Mouse (Mus musculus) heart, embryonic 16.5 days (tissue): ENCODE data around the gene Dnah11. TPM values are rescaled to one million over a fixed set of nuclear protein-coding genes. Genes with fewer than 3 reads are reported as not detected.
A peak's percentile ranks its signal among the peaks of the same experiment; 100 is the strongest.

ENCODE experiments used
- ATAC-seq: fragments of 200-750 bp; cut with Nextera tagmentation; replicated peaks from 2 replicates; pipeline ENCODE4 v1.8.0; 2017; ENCODE audit warnings: moderate number of reproducible peaks; ENCODE audit not compliant: insufficient read depth, low FRiP score; ENCODE audit errors: extremely low read depth
- H3K27ac ChIP-seq: fragments of 300-500 bp; sonication (generic); 2 replicates; pipeline ENCODE4 v1.5.1; 2014; ENCODE audit warnings: mild to moderate bottlenecking, low read length, control low read depth, moderate library complexity
- H3K27me3 ChIP-seq: fragments of 300-500 bp; sonication (generic); 2 replicates; pipeline ENCODE4 v1.6.1; 2014; ENCODE audit warnings: low read length, mixed read lengths; ENCODE audit not compliant: control insufficient read depth, insufficient read depth
- H3K36me3 ChIP-seq: fragments of 300-500 bp; sonication (generic); 2 replicates; pipeline ENCODE4 v1.6.1; 2014; ENCODE audit not compliant: control insufficient read depth, insufficient read depth
- H3K4me1 ChIP-seq: fragments of 300-500 bp; sonication (generic); 2 replicates; pipeline ENCODE4 v1.6.1; 2014; ENCODE audit warnings: low read length, mixed read lengths; ENCODE audit not compliant: control insufficient read depth, insufficient read depth
- H3K4me2 ChIP-seq: fragments of 300-500 bp; sonication (generic); 2 replicates; pipeline ENCODE4 v1.6.1; 2014; ENCODE audit warnings: low read depth, mild to moderate bottlenecking, control low read depth, low read length
- H3K4me3 ChIP-seq: fragments of 300-500 bp; sonication (generic); 2 replicates; pipeline ENCODE4 v1.5.1; 2014; ENCODE audit warnings: mild to moderate bottlenecking, control low read depth, low read length
- H3K9ac ChIP-seq: fragments of 300-500 bp; sonication (generic); 2 replicates; pipeline ENCODE4 v1.6.1; 2014; ENCODE audit warnings: low read length, control low read depth
- H3K9me3 ChIP-seq: fragments of 300-500 bp; sonication (generic); replicated peaks from 2 replicates; pipeline ENCODE4 v1.6.1; 2016; ENCODE audit warnings: low read length; ENCODE audit not compliant: control insufficient read depth
- WGBS: fragments of 180-500 bp; shearing (Covaris S2); extraction: QIAGEN DNeasy Blood & Tissue Kit; methylation state at CpG from one replicate; pipeline ENCODE4 v1.1.7; 2014; 5-methylcytosine and 5-hydroxymethylcytosine counted together
- polyA plus RNA-seq: library from polyadenylated mRNA; unstranded; fragments of >200 nt; fragmentation: Nextera tagmentation; extraction: Ambion mirVana; gene quantifications from 2 replicates; pipeline ENCODE4 v1.2.1, GENCODE M21; 2015

Gene Dnah11
- polyA plus RNA-seq, 1 experiment from 2014 or later: 0.01 TPM

DNA sequence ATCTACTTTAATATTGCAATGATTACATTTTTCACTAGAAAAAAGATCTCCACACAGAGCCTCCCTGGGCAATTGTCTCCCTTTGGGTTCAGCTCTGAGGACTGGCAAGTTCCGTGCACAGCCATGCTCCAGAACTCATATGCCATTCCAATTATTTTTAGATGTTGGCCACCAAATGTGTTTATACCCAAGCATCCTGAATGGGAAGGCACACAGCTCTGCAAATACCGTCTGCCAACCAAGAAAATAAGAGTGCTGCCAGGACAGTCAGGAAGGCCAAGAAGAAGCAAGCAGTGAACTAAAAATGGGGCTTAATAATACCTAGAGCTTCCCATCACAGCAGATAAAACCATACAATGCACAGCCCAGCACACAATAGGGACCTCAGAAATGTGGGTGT, 156.6 kb downstream of the Dnah11 start:
- no peaks in the 10 kb centered on the region for H3K4me1 ChIP-seq
- H3K4me2 ChIP-seq: no peak overlapping the region
- ATAC-seq: no peak
- no peaks in the 10 kb centered on the region for H3K9me3 ChIP-seq
- WGBS: 71% methylated on average over 2 of the region's 2 CpGs
- H3K36me3 ChIP-seq: no peaks in the 10 kb centered on the region
- no peak overlapping the region for H3K27ac ChIP-seq
- no peak overlapping the region for H3K4me3 ChIP-seq
- H3K9ac ChIP-seq: no peak overlapping the region
- no peaks in the 10 kb centered on the region for H3K27me3 ChIP-seq

DNA sequence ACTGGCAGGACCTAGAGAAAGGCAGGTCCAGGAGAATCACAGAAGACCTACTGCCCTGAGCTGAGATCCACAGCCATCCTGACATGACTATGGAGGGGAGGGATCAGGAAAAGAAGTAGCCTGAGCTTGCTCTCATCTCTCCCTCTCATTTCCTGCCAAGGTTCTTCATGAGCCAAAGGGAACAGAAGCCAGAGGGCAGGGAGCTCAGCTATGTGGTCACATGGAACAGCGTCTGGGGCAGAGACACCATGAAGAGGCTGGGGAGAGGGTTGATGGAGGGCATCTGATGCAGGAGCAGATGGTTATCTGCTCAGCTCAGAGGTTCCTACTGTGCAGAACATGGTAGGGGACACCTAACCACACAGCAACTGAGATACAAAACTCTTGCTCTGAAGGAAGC, 163.9 kb downstream of the Dnah11 start:
- Histone ChIP-seq H3K4me2 (no peak overlapping the region), H3K36me3 (no peaks in the 10 kb centered on the region), H3K9me3 (no peaks in the 10 kb centered on the region), H3K9ac (no peak overlapping the region), H3K27me3 (no peaks in the 10 kb centered on the region), H3K27ac (no peak overlapping the region), H3K4me1 (no peaks in the 10 kb centered on the region), H3K4me3 (no peak overlapping the region)
- WGBS: 63% methylated on average over 1 of the region's 1 CpGs
- ATAC-seq: no peak

DNA sequence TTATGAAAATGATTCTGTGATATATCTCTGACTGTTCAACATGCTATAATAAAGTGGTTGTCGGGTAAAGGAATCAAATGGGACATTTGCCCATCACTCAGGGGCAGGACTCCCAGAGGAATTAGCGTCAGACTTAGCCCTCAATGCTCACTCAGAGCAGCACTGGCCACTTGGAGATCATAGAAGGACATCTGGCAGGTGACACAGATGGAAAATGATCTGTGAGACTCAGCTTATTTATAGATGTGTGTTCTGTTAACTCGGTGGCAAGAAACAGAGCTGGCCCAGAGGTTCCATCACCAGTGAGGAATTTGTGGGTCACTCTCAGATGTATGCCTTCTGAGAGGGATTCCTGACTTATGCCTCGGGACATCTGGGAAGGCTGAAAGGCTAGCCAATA, 173.1 kb downstream of the Dnah11 start:
- no peak overlapping the region for H3K4me3 ChIP-seq
- no peak overlapping the region for H3K4me2 ChIP-seq

DNA sequence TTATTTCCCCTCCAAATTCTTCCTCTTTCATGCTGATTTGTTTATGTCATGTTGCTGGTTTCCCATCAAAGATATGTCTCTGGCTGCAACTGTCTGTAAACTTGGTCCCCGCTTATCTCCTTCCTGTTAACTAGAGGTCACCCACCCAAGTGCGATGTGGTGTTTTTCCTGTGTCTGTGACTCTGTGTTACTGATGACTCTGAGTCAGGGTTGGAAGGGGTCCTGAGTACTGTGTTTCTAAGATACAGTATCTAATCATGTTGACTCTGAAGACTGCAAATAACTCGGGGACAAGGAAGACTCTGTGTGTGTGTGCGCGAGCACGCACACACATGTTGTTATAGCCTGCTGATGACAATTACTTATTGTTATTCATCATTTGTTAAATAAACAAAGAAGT, 179.9 kb downstream of the Dnah11 start:
- Histone ChIP-seq H3K27me3 (no peaks in the 10 kb centered on the region), H3K9ac (no peak overlapping the region), H3K36me3 (no peaks in the 10 kb centered on the region), H3K4me1 (no peaks in the 10 kb centered on the region), H3K4me3 (no peak overlapping the region), H3K4me2 (no peak overlapping the region), H3K9me3 (no peaks in the 10 kb centered on the region), H3K27ac (no peak overlapping the region)
- 47% methylated on average over 6 of the region's 6 CpGs for WGBS
- ATAC-seq: no peak; the same call in 1 of the 2 replicates

More for the DNA sequence above, 173.1 kb downstream of the Dnah11 start:
- Histone ChIP-seq H3K27me3 (no peaks in the 10 kb centered on the region), H3K9me3 (no peaks in the 10 kb centered on the region), H3K9ac (no peak overlapping the region), H3K36me3 (no peaks in the 10 kb centered on the region), H3K27ac (no peak overlapping the region), H3K4me1 (no peaks in the 10 kb centered on the region)
- no peak for ATAC-seq
- 56% methylated on average over 4 of the region's 4 CpGs for WGBS

DNA sequence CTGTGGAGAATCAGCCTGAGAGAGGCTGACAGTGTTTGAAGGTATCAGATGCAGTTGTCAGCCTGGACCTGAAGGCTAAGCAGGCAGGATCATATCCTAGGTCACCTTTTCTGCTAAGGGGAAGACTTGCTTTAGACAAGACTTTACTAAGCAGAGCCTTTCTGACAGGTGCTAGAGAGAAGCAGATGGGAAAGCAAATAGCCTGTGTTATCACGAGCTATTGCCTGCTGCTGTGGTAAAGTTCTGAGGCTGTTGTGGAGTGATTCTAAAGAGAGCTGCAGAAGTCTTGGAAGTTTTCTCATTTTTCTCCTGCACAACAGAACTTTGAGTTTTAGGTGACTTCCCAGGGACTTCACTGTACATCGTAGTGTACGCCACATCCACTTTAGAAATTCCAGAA, 185.0 kb downstream of the Dnah11 start:
- ATAC-seq: no peak
- Histone ChIP-seq H3K27me3 (no peaks in the 10 kb centered on the region), H3K4me2 (no peak overlapping the region), H3K9me3 (no peaks in the 10 kb centered on the region), H3K27ac (no peak overlapping the region), H3K4me1 (no peaks in the 10 kb centered on the region), H3K9ac (no peak overlapping the region), H3K4me3 (no peak overlapping the region), H3K36me3 (no peaks in the 10 kb centered on the region)
- WGBS: 68% methylated on average over 3 of the region's 3 CpGs

DNA sequence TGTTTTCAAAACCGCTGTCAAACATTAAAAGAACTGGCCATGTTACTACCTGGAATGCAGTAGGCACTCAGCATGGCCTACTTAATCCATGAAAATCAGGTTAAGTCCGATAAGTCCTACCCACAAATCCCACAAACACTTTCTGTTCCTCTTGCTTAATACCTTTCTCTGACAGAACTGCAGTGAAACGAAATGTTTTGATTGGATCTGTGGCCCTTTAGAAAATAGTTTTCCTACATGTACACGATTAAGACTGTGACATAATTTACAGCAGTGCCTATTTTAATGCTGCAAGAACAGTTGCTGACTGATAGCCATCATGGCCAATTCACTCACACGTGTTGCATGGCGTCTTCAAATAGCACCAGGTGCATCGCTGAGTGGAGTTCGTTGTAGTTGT, 186.9 kb downstream of the Dnah11 start:
- Histone ChIP-seq H3K27me3 (0 out of 2 replicates have a peak, but pooled peaks cover 2% of the 10 kb centered on the region), H3K4me2 (no peak overlapping the region), H3K4me3 (no peak overlapping the region), H3K36me3 (no peaks in the 10 kb centered on the region), H3K27ac (no peak overlapping the region), H3K4me1 (no peaks in the 10 kb centered on the region), H3K9me3 (no peaks in the 10 kb centered on the region), H3K9ac (no peak overlapping the region)
- WGBS: 79% methylated on average over 8 of the region's 8 CpGs
- no peak for ATAC-seq

DNA sequence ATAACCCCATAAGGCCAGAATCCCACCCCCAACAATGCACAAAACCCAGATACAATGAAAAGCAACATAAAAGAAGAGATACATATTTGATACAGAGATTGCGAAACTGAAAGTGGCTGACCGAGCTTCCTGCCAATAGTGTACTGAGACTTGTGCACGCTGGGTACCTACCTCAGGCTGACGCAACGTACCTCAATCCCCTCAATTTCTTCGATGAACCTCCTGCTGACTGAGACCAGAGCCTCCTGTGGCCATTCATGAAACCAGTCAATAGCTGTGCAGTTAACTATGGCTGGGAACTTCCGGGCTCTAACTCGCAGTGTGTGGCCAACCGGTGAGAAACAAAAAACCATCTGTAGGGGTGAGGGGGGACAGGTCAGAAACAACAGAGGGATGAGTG, 203.9 kb downstream of the Dnah11 start:
- Histone ChIP-seq H3K9ac (no peak overlapping the region), H3K4me3 (no peak overlapping the region), H3K4me1 (no peaks in the 10 kb centered on the region; the same call in 1 of the 2 replicates), H3K9me3 (no peaks in the 10 kb centered on the region), H3K36me3 (no peaks in the 10 kb centered on the region), H3K4me2 (no peak overlapping the region), H3K27me3 (peaks cover 11% of the 10 kb centered on the region), H3K27ac (no peak overlapping the region)
- ATAC-seq: no peak
- WGBS: 77% methylated on average over 9 of the region's 9 CpGs

DNA sequence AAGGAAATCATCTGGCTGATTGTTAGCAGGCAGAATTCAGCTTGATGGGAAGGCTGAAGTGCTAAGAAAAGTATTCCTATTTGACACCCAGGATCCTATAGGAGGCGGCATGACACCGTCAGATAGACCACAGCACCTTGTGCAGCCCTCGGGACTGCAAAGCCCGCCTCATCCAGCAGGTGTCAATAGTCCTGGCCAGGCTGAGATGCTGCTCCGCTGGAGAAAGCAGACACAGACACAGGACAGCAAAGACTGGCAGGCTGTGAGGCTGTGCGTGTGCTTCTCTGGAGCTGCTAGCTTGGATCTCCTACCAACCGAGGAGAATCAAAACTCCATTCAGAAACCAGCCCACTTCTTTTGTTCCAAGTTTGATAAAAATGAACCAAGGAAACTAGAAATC, 205.3 kb downstream of the Dnah11 start:
- H3K9ac ChIP-seq: no peak overlapping the region
- H3K4me1 ChIP-seq: peaks cover 9% of the 10 kb centered on the region
- 1% methylated on average over 7 of the region's 7 CpGs for WGBS
- H3K4me2 ChIP-seq: no peak overlapping the region
- H3K36me3 ChIP-seq: no peaks in the 10 kb centered on the region
- H3K4me3 ChIP-seq: no peak overlapping the region
- H3K27me3 ChIP-seq: peaks cover 11% of the 10 kb centered on the region
- H3K27ac ChIP-seq: no peak overlapping the region
- ATAC-seq: peak; percentile 95
- no peaks in the 10 kb centered on the region for H3K9me3 ChIP-seq

DNA sequence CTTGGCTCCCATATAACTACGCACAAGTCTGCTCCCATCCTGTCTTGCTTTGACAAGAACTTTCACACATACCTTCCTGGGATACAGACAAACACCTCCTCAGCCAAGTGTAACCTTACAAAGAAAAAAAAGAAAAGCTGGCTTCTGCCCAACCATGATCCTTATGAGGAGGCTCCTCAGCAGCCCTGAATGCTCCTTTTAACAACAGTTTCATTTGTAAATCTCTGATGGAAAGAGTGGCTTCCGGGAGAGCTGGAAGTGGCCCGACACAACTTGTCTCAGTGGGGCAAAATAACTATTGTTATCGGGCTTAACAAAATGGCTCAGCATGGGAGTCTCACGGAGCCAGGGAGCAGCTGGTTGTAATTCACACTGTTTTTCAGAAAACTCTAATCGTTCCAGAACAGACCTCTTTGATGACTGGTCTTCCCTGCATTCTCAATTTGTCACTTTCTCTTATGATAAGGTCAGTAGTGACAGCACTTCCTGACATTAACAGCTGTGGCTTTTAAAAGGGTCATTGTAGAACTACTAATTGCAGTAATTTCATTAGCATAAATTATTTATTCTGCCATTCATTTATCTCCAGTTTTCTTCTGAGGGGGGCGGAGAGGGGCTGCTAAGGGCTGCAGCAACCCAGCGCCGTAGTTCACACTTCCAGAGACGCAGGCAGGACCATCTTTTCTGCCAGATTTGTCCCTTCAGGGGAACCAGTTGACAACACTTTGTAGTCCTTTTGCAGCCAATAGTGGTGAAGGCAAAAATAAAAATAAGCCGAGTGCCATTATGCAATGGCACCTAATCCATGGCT, 209.6 kb downstream of the Dnah11 start:
- Histone ChIP-seq H3K27ac (no peak overlapping the region), H3K9ac (no peak overlapping the region; the same call in 1 of the 2 replicates), H3K27me3 (peaks cover 7% of the 10 kb centered on the region), H3K9me3 (no peaks in the 10 kb centered on the region), H3K4me3 (peak overlapping the region; percentile 35), H3K4me2 (peak overlapping the region; percentile 63), H3K36me3 (no peaks in the 10 kb centered on the region), H3K4me1 (peaks cover 9% of the 10 kb centered on the region)
- 7% methylated on average over 11 of the region's 11 CpGs for WGBS
- ATAC-seq: no peak
